Mouse (Mus musculus): ENCODE results near the gene Ccdc182. TPM values are rescaled to one million over a fixed set of nuclear protein-coding genes. Genes with fewer than 3 reads are reported as not detected.

Ccdc182 gene
- polyA plus RNA-seq, 1 experiment from 2014 or later, result not detected

DNA sequence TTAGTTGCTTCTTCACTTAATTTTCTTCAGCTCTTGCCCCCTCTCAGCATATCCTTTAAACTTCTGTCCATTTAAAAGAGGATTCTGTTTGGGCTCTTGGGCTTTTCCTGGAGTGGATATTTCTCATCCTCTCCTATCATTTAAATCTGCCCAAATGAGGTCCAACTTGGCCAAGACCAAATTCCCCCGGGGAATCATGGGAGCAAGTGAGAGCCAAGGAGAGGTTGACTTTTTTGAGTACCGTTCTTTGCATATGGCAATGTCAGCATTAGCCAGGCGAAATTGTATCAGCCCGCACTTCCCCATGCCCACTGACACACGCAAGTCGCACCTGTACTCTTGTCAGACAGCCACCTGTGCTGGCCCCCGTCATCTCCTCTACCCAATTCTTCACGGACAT, 37.9 kb downstream of the Ccdc182 start:
- no peak overlapping the region for H3K4me2 ChIP-seq
- ATAC-seq (ENCODE audit: low read depth) (no peak), DNase-seq (no peak)
- no peaks in the 10 kb centered on the region for H3K4me1 ChIP-seq (replicated peaks)
- no peaks in the 10 kb centered on the region for H3K36me3 ChIP-seq
- no peak overlapping the region for H3K4me3 ChIP-seq (replicated peaks)
- 0 out of 2 replicates have a peak, but pooled peaks cover 5% of the 10 kb centered on the region for H3K27me3 ChIP-seq
- no peaks in the 10 kb centered on the region for H3K9me3 ChIP-seq (replicated peaks)
- no peak overlapping the region for H3K27ac ChIP-seq
- WGBS (ENCODE audit: insufficient replicate concordance), result 79% methylated on average over 8 of the region's 8 CpGs
- H3K9ac ChIP-seq, result no peak overlapping the region

DNA sequence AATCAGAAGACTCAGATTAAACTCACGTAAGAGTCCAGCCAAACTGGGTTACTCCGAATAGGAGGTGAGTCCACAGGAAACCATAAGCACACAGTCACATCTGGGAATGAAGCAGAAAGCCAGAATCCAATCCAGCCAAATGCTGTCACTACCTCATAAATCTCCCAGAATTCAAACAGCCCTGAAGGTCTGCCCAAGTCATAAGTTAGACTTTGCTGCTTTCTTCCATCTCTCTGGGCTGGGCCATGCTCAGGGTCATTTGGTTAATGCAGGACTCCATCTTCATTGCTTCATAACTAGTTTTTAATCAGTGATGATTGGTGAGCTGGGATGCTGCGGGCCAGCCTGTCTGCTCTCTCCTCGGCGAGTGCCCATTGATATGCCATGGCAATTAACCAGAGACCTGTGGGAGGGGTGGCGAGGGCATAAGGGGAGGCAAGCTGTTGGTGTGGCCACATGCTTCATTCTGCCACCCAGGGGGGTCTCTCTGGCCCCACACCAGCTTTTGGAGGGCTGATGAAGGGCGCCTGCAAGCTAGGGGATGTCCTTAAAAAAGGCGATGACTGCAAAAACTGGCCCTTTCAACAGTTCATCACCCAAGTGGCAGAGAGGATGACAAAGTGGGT, 38.6 kb downstream of the Ccdc182 start:
- H3K4me2 ChIP-seq, result no peak overlapping the region
- no peak for ATAC-seq (ENCODE audit: low read depth)
- H3K9ac ChIP-seq, result no peak overlapping the region
- H3K36me3 ChIP-seq, result no peaks in the 10 kb centered on the region
- no peak for DNase-seq
- no peak overlapping the region for H3K27ac ChIP-seq
- H3K4me3 ChIP-seq (replicated peaks), result no peak overlapping the region
- H3K9me3 ChIP-seq (replicated peaks), result no peaks in the 10 kb centered on the region
- H3K27me3 ChIP-seq, result no peaks in the 10 kb centered on the region
- H3K4me1 ChIP-seq (replicated peaks), result no peaks in the 10 kb centered on the region
- WGBS (ENCODE audit: insufficient replicate concordance), result 69% methylated on average over 8 of the region's 8 CpGs

DNA sequence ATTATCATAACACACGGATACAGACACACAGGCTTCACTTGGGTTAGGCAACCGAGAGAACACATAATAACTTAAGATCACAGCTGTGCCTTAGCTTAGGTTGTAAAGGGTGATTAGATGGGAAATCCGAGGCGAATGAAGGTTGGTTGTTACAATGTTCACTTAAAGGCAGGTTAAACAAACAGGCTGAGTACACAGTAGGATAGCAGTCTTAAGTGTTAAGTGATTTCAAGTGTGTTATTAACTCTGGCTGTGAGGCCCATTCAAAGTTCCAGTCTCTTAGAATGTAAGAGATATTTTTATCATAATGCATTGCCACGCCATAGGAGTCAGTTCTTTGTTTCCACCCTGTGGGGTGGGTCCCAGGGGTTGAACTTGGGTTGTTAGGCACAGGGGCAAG, 41.0 kb downstream of the Ccdc182 start:
- no peak overlapping the region for H3K4me3 ChIP-seq (replicated peaks)
- WGBS (ENCODE audit: insufficient replicate concordance), result 61% methylated on average over 5 of the region's 5 CpGs
- H3K9me3 ChIP-seq (replicated peaks), result no peaks in the 10 kb centered on the region
- ATAC-seq (ENCODE audit: low read depth) (no peak), DNase-seq (no peak)
- no peak overlapping the region for H3K4me2 ChIP-seq
- no peaks in the 10 kb centered on the region for H3K4me1 ChIP-seq (replicated peaks)
- H3K27me3 ChIP-seq, result no peaks in the 10 kb centered on the region
- H3K36me3 ChIP-seq, result no peaks in the 10 kb centered on the region
- no peak overlapping the region for H3K9ac ChIP-seq
- no peak overlapping the region for H3K27ac ChIP-seq

DNA sequence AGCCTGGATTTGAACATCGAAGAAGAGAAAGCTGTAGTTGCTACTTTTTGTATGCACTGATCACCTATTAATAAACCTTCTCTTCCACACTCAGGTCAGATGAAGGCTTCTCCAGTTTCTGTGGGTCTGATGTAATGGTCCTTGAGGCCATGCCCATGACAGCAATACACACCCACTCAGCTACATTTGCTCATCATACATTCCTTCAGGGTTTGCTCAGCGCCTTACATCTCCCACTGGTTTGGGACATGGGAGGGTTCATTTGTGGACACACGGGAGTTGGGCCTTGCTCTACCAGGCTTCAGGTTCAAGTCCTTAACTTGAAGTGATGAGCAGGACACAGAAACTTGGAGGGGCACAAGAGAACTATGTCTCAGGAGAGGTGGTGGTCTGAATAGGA, 44.1 kb downstream of the Ccdc182 start:
- Histone ChIP-seq H3K36me3 (no peaks in the 10 kb centered on the region), H3K9ac (no peak overlapping the region), H3K4me1 (replicated peaks) (no peaks in the 10 kb centered on the region), H3K27me3 (no peaks in the 10 kb centered on the region), H3K4me2 (no peak overlapping the region), H3K9me3 (replicated peaks) (no peaks in the 10 kb centered on the region), H3K27ac (no peak overlapping the region), H3K4me3 (replicated peaks) (no peak overlapping the region)
- 78% methylated on average over 3 of the region's 3 CpGs for WGBS (ENCODE audit: insufficient replicate concordance)
- ATAC-seq (ENCODE audit: low read depth), result no peak
- DNase-seq, result no peak

Other genes starting within 250 kb of the Ccdc182 start
- gene Srsf1, start 246.7 kb upstream of the Ccdc182 start, polyA plus RNA-seq (2015; fragmentation: Nextera tagmentation; extraction: Ambion mirVana), result 157 and 209 TPM in 2 replicates
- gene Vezf1, start 225.8 kb upstream of the Ccdc182 start, polyA plus RNA-seq (2015; fragmentation: Nextera tagmentation; extraction: Ambion mirVana), result 7.6 and 10.4 TPM in 2 replicates
- 1.6 and 1.8 TPM in 2 replicates for gene Cuedc1, start 196.0 kb upstream of the Ccdc182 start, polyA plus RNA-seq (2015; fragmentation: Nextera tagmentation; extraction: Ambion mirVana)
- 44.0 and 45.8 TPM in 2 replicates for gene Mrps23, start 89.7 kb upstream of the Ccdc182 start, polyA plus RNA-seq (2015; fragmentation: Nextera tagmentation; extraction: Ambion mirVana)

Measured in liver, embryonic 13.5 days (tissue).